Mouse (Mus musculus) heart, embryonic 14.5 days (tissue): ENCODE results near the gene Calcoco2. TPM values are rescaled to one million over a fixed set of nuclear protein-coding genes. Genes with fewer than 3 reads are reported as not detected.

Source experiments
- ATAC-seq: fragments of 200-750 bp; cut with Nextera tagmentation; 2 replicates; pipeline ENCODE4 v1.8.0; 2017; ENCODE audit warnings: low read depth, moderate TSS enrichment; ENCODE audit not compliant: insufficient number of reproducible peaks, insufficient read depth, low FRiP score
- H3K27ac ChIP-seq, 2 experiments: fragments of 200-500 bp in 1 of 2; fragments of 300-500 bp in 1 of 2; sonication (generic) in 1 of 2; replicated peaks in 1 of 2; 2 replicates each; pipeline ENCODE4 v1.5.1; 2012 to 2014; ENCODE audit warnings: low read depth in 2 of 2, low read length in 2 of 2, control low read depth in 1 of 2, mild to moderate bottlenecking in 1 of 2, mixed read lengths in 1 of 2; ENCODE audit not compliant: control insufficient read depth in 1 of 2, insufficient read depth in 1 of 2
- H3K27me3 ChIP-seq: fragments of 300-500 bp; sonication (generic); 2 replicates; pipeline ENCODE4 v1.6.1; 2014; ENCODE audit warnings: mild to moderate bottlenecking, low read length, control low read depth; ENCODE audit not compliant: control insufficient read depth, insufficient read depth
- H3K36me3 ChIP-seq: fragments of 300-500 bp; sonication (generic); 2 replicates; pipeline ENCODE4 v1.6.1; 2014; ENCODE audit warnings: mild to moderate bottlenecking, control low read depth, low read length, mixed read lengths; ENCODE audit not compliant: control insufficient read depth, insufficient read depth
- H3K4me1 ChIP-seq, 2 experiments: fragments of 200-500 bp in 1 of 2; fragments of 300-500 bp in 1 of 2; sonication (generic) in 1 of 2; 2 replicates each; pipeline ENCODE4 v1.6.1; 2012 to 2014; ENCODE audit warnings: low read length in 2 of 2, control low read depth in 1 of 2, mixed read lengths in 1 of 2; ENCODE audit not compliant: control insufficient read depth in 2 of 2, insufficient read depth in 2 of 2
- H3K4me2 ChIP-seq: fragments of 300-500 bp; sonication (generic); 2 replicates; pipeline ENCODE4 v1.6.1; 2014; ENCODE audit warnings: mild to moderate bottlenecking, low read length
- H3K4me3 ChIP-seq, 2 experiments: fragments of 200-500 bp in 1 of 2; fragments of 300-500 bp in 1 of 2; sonication (generic) in 1 of 2; 2 replicates each; pipeline ENCODE4 v1.5.1; 2012 to 2014; ENCODE audit warnings: low read length in 2 of 2, mild to moderate bottlenecking in 2 of 2, control low read depth in 1 of 2, low read depth in 1 of 2, moderate library complexity in 1 of 2; ENCODE audit not compliant: control insufficient read depth in 1 of 2, insufficient read depth in 1 of 2
- H3K9ac ChIP-seq: fragments of 300-500 bp; sonication (generic); 2 replicates; pipeline ENCODE4 v1.6.1; 2014; ENCODE audit warnings: mild to moderate bottlenecking, low read length
- H3K9me3 ChIP-seq: fragments of 300-500 bp; sonication (generic); 2 replicates; pipeline ENCODE4 v1.6.1; 2016; ENCODE audit warnings: low read length, control low read depth; ENCODE audit not compliant: control insufficient read depth
- WGBS: fragments of 180-500 bp; shearing (Covaris S2); extraction: QIAGEN DNeasy Blood & Tissue Kit; methylation state at CpG from one replicate; pipeline ENCODE4 v1.1.7; 2014; 5-methylcytosine and 5-hydroxymethylcytosine counted together
- polyA plus RNA-seq: library from polyadenylated mRNA; unstranded; fragments of >200 nt; fragmentation: Nextera tagmentation; extraction: Ambion mirVana; gene quantifications from 2 replicates; pipeline ENCODE4 v1.2.1, GENCODE M21; 2014

Gene Calcoco2
- polyA plus RNA-seq, 1 experiment from 2014 or later = not detected

- 84% methylated on average over 4 of the region's 4 CpGs for WGBS
- Histone ChIP-seq H3K9me3 (no peaks in the 10 kb centered on the region), H3K4me2 (no peak overlapping the region), H3K4me3 (no peak overlapping the region), H3K9ac (no peak overlapping the region), H3K4me1 (no peaks in the 10 kb centered on the region), H3K27me3 (no peaks in the 10 kb centered on the region), H3K36me3 (peaks cover 94% of the 10 kb centered on the region), H3K27ac (no peak overlapping the region)
- ATAC-seq = no peak
These were observed 61.8 kb downstream of the Calcoco2 start for GRCm38 (mm10) chr11:96049939-96050338.

Other genes starting within 250 kb of the Calcoco2 start
- gene B4galnt2, start 197.1 kb downstream of the Calcoco2 start, polyA plus RNA-seq = 0.11 TPM in 1 of 2 replicates, not detected in the other
- 14.0 and 17.2 TPM in 2 replicates for gene Igf2bp1, start 106.0 kb downstream of the Calcoco2 start, polyA plus RNA-seq
- not detected in 2 replicates for gene Gip, start 87.4 kb downstream of the Calcoco2 start, polyA plus RNA-seq
- gene Snf8, start 77.1 kb downstream of the Calcoco2 start, polyA plus RNA-seq = 23.5 and 30.5 TPM in 2 replicates
- gene Ube2z, start 46.6 kb downstream of the Calcoco2 start, polyA plus RNA-seq = 28.7 and 29.7 TPM in 2 replicates
- 2,464 and 2,507 TPM in 2 replicates for gene Atp5g1, start 36.3 kb downstream of the Calcoco2 start, polyA plus RNA-seq
- gene Ttll6, start 21.8 kb upstream of the Calcoco2 start, polyA plus RNA-seq = not detected in 2 replicates
- gene Hoxb13, start 82.4 kb upstream of the Calcoco2 start, polyA plus RNA-seq = not detected in 2 replicates
- gene Hoxb9, start 159.5 kb upstream of the Calcoco2 start, polyA plus RNA-seq = not detected in 2 replicates
- gene Hoxb8, start 169.9 kb upstream of the Calcoco2 start, polyA plus RNA-seq = not detected in 2 replicates
- 0.36 TPM in 1 of 2 replicates, not detected in the other for gene Hoxb7, start 174.7 kb upstream of the Calcoco2 start, polyA plus RNA-seq
- not detected in 2 replicates for gene Hoxb6, start 180.5 kb upstream of the Calcoco2 start, polyA plus RNA-seq
- gene Hoxb5, start 191.4 kb upstream of the Calcoco2 start, polyA plus RNA-seq = 0.27 TPM in 1 of 2 replicates, not detected in the other
- 0.09 and 0.15 TPM in 2 replicates for gene Hoxb4, start 206.3 kb upstream of the Calcoco2 start, polyA plus RNA-seq
- 0.31 and 0.43 TPM in 2 replicates for gene Hoxb3, start 211.4 kb upstream of the Calcoco2 start, polyA plus RNA-seq
- gene Hoxb2, start 238.6 kb upstream of the Calcoco2 start, polyA plus RNA-seq = 2.0 and 2.9 TPM in 2 replicates